Mouse (Mus musculus) adrenal gland, postnatal 10 days (tissue): ENCODE results near the gene Aldob. TPM values are rescaled to one million over a fixed set of nuclear protein-coding genes. Genes with fewer than 3 reads are reported as not detected.

Experiments
- DNase-seq: peaks from one replicate; pipeline ENCODE4 v3.0.0; 2021; ENCODE audit warnings: mixed read lengths
- long read RNA-seq, 2 experiments: library from polyadenylated mRNA; stranded (forward); transcript quantifications; one replicate each; pipeline ENCODE4 v2.0.0; 2021
- total RNA-seq, 2 experiments: library from RNA; stranded (reverse); gene quantifications; 2 replicates each; pipeline ENCODE4 v1.2.3; 2021

Aldob gene
- 100 to 1,000 TPM; 171 to 692 TPM for total RNA-seq
- long read RNA-seq, experiment 1, transcript Aldob-201 (9 exons, 2,016 nt) = major isoform, 1,510 of 1,591 reads
- long read RNA-seq, experiment 1, partial matches to known transcripts = 69 of 1,591 reads
- long read RNA-seq, experiment 1, other reads (novel, unspliced or antisense) = 12 of 1,591 reads
- long read RNA-seq, experiment 2, transcript Aldob-201 (9 exons, 2,016 nt) = major isoform, 166 of 185 reads
- long read RNA-seq, experiment 2, partial matches to known transcripts = 14 of 185 reads
- long read RNA-seq, experiment 2, other reads (novel, unspliced or antisense) = 5 of 185 reads

DNA sequence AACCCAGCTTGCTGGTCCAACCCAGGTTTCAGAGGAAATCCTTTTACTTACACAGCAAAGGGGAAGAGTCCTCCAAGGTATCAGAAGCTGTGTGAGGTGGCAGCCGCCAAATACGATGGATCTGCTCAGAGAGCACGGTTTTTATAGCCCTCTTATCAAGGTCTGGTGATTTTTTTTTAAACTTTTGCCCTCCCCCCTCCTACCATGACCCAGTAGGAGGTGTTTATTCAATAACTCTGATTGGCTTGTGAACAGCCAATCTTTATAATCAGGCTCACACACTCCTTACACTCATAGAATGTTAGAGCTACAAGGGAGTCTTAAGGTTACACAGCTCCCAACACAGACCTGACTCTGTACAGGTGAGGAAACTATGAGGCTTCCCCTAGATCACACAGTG, at the start of gene Aldob:
Aldob (minus strand) TSS at position 164 of the 400 bp plus-strand sequence.
- DNase-seq = no peak

GRCm38 (mm10) chr4:49597183-49598100, 48.1 kb upstream of the Aldob start, which contains the start of gene Tmem246:
TSS of gene Tmem246 (minus strand) at chr4:49597876.
- DNase-seq = peak; percentile 77

- no peak for DNase-seq
Measured at GRCm38 (mm10) chr4:49596846-49597182, 47.5 kb upstream of the Aldob start.

GRCm38 (mm10) chr4:49590152-49590551, 40.8 kb upstream of the Aldob start:
- DNase-seq = no peak

GRCm38 (mm10) chr4:49586811-49587210, 37.5 kb upstream of the Aldob start:
- DNase-seq = no peak

DNA sequence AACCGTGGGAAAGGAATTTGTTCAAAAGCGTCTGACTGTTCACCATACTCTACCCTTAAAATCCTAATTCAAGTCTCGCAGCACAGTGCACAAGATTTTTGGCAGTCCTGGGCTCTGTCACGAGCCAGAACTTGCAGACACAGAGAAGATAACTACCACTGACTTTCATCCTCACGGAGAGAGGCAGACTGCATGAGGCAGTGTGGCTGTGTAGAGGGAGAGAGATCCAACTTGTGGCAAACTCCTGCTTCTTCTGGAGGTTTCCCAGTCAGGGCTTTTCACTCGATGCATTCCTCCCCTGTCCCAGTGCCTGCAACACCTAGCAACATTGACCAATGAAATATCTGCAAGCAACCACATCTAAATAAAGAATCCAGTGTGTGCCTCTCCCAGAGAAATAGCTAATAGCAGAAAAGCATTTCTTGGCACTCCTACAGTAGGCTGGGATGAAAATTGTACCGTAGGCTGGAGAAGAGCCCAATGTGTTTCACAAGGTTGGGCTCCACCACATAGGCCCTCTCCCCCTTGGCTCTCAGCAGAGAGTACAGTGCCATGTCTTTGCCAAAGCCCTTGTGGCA, 36.3 kb upstream of the Aldob start:
- peak; percentile 19 for DNase-seq

- DNase-seq = no peak
Measured at GRCm38 (mm10) chr4:49583965-49584831, 34.9 kb upstream of the Aldob start.

- DNase-seq = no peak
Measured at GRCm38 (mm10) chr4:49581256-49581655, 31.9 kb upstream of the Aldob start.

DNA sequence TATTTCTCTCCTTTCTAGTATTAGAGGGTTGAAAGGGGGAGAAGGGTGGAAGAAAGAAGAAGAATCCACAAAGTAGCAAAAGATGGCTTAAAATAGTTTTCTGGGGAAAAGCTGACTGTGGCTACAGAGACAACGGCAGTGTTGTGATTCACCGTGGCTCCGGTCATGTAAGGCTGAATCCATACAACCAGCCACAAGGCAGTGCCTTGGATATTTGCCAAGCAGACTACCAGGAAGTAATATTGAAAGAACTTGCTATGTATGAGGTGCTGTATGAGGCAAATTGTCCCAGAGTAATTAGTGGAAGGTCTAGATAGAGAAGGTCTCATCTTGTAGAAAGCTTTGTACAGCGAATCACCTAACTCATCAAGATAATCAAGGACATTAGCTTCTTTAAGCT, 22.8 kb upstream of the Aldob start:
- no peak for DNase-seq

DNA sequence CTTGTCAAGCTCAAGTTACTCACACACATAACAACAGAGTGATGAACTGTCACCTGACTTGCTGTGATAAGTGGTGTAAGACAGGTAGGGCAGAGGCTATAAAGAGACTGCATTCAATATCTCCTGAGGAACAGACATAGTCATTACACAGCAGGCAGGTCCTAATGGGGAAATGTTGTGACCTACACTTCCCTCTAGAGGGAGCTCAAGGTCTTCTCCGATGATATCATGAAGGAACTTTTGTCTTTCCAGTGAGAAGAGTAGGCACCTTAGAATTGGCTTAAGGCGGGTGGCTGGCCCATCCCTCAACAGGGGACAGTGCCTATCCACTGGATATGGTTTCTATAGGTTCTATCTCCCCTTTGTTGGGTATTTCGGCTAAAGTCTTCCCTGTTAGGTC, 18.3 kb upstream of the Aldob start:
- DNase-seq = peak; percentile 66

DNA sequence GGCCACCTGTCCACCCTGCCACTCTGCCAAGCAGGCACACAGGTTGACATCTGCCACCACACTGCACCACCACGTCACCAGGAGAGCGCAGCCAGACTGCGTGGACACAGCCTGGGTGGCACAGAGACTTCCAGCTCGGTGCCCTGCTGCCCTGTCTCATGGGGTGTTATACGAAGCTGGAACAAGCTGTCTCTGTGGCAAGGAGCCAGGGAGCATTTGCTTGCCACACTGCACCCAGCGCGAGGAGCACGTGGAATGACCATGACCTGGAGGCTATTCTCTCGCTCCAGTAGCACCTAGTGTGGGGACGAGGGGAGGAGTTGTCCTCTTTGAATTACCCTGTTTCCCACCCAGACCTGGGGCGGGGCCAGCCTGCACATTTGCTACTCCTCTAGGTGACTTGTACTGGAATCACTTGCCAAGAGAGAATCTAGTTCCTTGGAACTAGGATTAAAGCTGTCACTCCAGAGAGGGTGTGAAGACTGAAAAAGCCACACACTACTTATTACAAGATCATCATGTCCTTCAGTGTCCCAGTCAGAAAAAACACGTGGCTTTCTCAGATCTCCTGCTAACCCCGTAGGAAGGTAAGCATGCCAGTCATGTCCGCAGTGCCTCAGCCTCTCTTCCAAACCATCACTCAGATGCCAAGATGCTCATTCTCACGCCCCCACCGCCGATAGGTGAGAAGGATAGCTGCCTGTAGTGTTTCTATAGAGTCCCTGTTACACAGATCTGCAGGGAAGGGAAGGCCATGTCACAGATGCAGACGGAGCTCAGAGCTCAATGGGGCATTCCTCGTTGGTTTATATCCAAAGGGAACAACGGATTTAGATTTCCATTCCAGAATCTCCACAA, 10.8 kb upstream of the Aldob start:
- peak; percentile 78 for DNase-seq

DNA sequence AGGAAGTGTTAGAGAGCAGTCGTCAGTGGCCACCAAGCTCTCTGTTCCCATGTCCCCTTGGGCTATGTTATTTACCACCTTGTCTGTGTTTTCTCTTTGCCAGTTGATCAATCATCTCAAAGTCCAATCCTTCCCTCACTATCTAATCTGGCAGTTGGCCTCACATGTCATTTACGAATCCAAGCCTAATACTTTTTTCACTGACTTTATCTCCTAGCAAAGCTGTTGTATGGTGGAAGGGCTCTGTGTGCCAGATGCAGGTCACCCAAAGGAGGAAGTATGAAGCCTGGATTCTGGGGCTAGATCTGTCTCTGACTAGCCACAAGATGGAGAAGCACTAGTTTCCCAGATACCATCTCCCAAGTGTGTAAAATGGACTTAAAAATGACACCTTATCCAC, 8.8 kb upstream of the Aldob start:
- DNase-seq = no peak

DNA sequence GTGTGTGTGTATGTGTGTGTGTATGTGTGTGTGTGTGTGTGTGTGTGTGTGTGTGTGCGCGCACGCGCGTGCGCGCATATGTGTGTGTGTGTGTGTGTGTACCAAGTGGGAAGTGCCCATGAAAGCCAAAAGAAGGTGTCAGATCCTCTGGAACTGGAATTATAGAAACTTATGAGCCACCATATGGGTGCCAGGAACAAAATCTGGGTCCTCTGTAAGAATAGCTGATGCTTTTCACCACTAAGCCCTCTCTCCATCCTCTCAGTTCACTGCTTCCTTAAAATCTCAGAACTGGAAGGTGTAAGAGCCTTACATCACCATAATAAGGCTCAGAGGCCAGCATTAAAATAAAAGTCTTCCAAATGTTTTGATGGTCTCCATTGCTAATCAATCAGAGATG, 8.0 kb upstream of the Aldob start:
- DNase-seq = no peak

DNA sequence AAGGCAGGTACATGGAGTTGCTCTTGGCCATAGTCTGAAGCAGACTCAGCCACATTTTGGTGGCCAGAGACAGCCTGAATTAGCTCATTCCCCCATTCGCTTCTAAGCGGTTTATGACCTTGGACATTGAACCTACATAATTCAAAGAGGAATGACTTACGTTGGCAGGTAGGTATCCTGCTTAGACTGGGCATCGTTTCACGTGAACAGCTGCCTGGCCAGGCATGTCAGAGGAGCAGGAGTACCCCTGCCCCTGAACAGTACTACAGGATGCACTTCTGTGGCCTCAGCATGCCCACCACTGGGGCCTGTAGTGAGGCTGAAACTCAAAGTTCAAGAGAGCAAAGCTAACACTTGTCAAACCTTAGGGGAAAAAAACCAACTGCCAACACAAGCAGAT, 4.0 kb upstream of the Aldob start:
- no peak for DNase-seq

GRCm38 (mm10) chr4:49547544-49548219, 1.7 kb downstream of the Aldob start:
- DNase-seq = no peak

GRCm38 (mm10) chr4:49546873-49547543, 2.3 kb downstream of the Aldob start:
- no peak for DNase-seq

GRCm38 (mm10) chr4:49546026-49546425, 3.3 kb downstream of the Aldob start:
- DNase-seq = no peak

GRCm38 (mm10) chr4:49540966-49541365, 8.4 kb downstream of the Aldob start:
- no peak for DNase-seq

DNA sequence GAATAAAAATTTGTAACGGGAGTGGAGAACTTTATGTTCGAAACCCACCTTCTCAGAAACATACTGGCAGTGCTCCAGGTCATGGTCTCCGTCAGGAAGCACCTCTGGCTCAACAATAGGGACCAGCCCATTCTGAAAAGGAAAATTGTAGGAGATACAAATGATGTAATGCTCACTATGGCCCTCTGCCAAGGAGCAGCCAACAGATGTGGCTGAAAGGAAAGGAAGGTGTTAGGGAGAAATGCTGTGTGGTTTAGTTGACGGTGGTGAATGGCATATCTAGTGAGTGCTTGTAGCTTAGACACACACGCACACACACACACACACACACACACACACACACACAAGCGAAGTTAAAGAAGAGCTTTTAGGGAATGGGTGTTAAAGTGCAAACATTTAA, 9.7 kb downstream of the Aldob start:
- peak; percentile 46 for DNase-seq

DNA sequence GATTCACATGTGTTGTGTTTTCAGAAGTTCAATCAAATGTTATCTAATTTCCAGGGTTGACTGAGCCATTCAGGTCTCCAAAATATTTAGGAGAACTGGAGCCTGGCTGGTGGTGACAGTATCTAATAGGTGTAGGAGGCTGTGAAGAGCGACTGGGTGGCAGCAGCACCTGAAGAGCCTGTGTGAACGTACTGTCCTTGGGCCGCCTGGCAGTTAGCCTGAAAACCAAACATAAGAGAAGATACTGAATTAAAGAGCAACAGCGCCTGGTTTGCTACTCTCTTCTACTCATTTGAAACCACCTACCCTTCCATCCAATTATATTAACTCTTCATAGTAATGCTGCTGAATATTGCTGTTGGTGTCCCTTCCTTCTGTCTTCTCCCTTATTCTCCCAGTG, 12.7 kb downstream of the Aldob start:
- no peak for DNase-seq
